Mouse (Mus musculus): Measurements from ENCODE around the gene Spon1. TPM values are rescaled to one million over a fixed set of nuclear protein-coding genes. Genes with fewer than 3 reads are reported as not detected.
A peak's percentile ranks its signal among the peaks of the same experiment; 100 is the strongest.

Spon1 gene
- polyA plus RNA-seq, 1 experiment from 2014 or later, result 0.96 TPM

DNA sequence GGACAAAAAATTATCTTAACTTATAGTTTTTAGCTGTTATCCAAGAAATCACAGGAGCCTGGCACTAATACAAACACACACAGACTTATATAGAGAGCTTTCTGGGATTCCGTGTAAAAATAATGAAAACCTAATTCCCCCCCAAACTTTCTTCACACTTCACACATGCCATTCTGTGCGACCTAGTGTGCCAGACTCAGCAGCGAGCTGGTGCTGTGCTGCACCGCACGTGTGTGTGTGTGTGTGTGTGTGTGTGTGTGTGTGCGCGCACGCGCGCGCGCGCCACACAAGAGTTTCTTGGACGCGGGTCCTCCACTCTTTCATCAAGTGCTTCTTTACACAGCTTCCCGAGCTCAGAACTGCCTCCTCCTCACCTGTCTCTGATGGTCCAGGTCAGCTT lies 292.4 kb downstream of the Spon1 start:
- no peaks in the 10 kb centered on the region for H3K9me3 ChIP-seq (replicated peaks; ENCODE audit: control insufficient read depth, low read length)
- ATAC-seq (ENCODE audit: low read depth), result no peak
- H3K9ac ChIP-seq (ENCODE audit: low read depth, low read length), result no peak overlapping the region
- H3K4me3 ChIP-seq (ENCODE audit: low read depth, low read length), result no peak overlapping the region
- H3K4me1 ChIP-seq (ENCODE audit: control insufficient read depth, low read depth, low read length), result no peaks in the 10 kb centered on the region
- H3K27me3 ChIP-seq (ENCODE audit: control insufficient read depth, insufficient read depth, low read depth, low read length), result no peaks in the 10 kb centered on the region
- H3K36me3 ChIP-seq (ENCODE audit: control insufficient read depth, insufficient read depth), result no peaks in the 10 kb centered on the region
- WGBS (ENCODE audit: insufficient replicate concordance), result 88% methylated on average over 16 of the region's 16 CpGs
- no peak overlapping the region for H3K27ac ChIP-seq (ENCODE audit: low read length)
- H3K4me2 ChIP-seq (ENCODE audit: low read depth, low read length), result no peak overlapping the region

DNA sequence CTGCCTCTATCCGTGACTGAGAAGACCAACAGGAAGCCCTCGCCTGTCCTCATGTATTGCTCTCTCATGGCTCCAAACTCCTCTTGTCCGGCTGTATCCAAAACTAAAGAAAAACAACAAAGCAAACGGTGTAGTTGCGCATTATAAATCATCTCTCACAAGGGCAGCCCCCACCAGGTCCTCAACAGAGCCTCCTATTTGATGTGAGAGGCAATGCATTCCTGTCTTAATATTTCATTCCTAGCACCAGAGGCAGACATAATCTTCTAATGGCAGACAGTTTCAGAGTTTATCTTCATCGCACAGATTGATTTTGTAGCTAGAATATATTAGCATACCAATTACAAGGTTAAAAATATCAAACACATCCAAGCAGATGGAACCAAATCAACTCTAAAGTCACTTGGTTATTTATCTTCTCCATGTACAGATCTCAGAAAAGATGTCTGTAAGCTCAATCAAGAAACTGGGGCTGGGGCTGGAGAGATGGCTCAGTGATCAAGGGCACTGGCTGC lies 293.2 kb downstream of the Spon1 start:
- no peak overlapping the region for H3K4me2 ChIP-seq (ENCODE audit: low read depth, low read length)
- no peak for ATAC-seq (ENCODE audit: low read depth)
- 73% methylated on average over 6 of the region's 6 CpGs for WGBS (ENCODE audit: insufficient replicate concordance)
- H3K27ac ChIP-seq (ENCODE audit: low read length), result no peak overlapping the region
- no peak overlapping the region for H3K4me3 ChIP-seq (ENCODE audit: low read depth, low read length)
- H3K27me3 ChIP-seq (ENCODE audit: control insufficient read depth, insufficient read depth, low read depth, low read length), result no peaks in the 10 kb centered on the region
- H3K36me3 ChIP-seq (ENCODE audit: control insufficient read depth, insufficient read depth), result no peaks in the 10 kb centered on the region
- no peaks in the 10 kb centered on the region for H3K9me3 ChIP-seq (replicated peaks; ENCODE audit: control insufficient read depth, low read length)
- H3K9ac ChIP-seq (ENCODE audit: low read depth, low read length), result no peak overlapping the region
- no peaks in the 10 kb centered on the region for H3K4me1 ChIP-seq (ENCODE audit: control insufficient read depth, low read depth, low read length)

DNA sequence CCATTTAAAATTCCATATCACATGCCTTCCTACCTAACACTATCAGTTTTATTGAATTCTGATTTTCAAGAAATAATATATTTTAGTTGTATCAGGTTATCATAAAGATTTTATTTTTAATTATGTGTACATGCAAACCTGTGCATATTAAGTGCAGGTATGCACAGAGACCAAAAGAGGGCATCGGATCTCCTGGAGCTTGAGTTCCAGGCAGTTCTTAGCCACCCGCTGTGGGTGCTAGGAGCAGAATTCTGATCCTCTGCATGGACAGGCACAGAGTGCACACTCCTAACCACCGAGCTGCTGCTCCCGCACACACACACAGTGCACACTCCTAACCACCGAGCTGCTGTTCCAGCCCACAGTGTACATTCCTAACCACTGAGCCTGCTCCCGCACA lies 294.6 kb downstream of the Spon1 start:
- Histone ChIP-seq H3K9me3 (replicated peaks; ENCODE audit: control insufficient read depth, low read length) (no peaks in the 10 kb centered on the region), H3K9ac (ENCODE audit: low read depth, low read length) (no peak overlapping the region), H3K36me3 (ENCODE audit: control insufficient read depth, insufficient read depth) (no peaks in the 10 kb centered on the region), H3K27ac (ENCODE audit: low read length) (no peak overlapping the region), H3K4me2 (ENCODE audit: low read depth, low read length) (no peak overlapping the region), H3K27me3 (ENCODE audit: control insufficient read depth, insufficient read depth, low read depth, low read length) (no peaks in the 10 kb centered on the region), H3K4me3 (ENCODE audit: low read depth, low read length) (no peak overlapping the region), H3K4me1 (ENCODE audit: control insufficient read depth, low read depth, low read length) (no peaks in the 10 kb centered on the region)
- no peak for ATAC-seq (ENCODE audit: low read depth)
- 74% methylated on average over 6 of the region's 6 CpGs for WGBS (ENCODE audit: insufficient replicate concordance)

DNA sequence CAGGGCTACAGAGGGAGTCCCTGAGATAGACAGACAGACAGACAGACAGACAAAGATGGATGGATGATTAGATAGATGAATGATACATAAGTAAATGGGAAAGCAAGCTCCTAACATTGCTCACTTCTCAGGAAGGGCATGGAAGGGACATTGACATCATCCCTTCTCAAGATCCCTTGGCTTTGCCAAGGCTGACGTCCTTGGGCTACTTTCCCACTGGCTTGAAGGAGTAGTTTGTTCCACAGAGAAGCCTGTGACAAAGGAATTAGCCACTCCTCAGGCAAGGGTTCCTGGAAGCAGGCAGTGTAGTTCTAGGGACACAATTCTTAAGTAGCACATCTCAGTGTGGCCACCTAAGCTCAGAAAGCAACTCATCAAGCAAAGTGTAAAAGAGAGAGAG lies 296.7 kb downstream of the Spon1 start:
- Histone ChIP-seq H3K27ac (ENCODE audit: low read length) (no peak overlapping the region), H3K9ac (ENCODE audit: low read depth, low read length) (no peak overlapping the region), H3K36me3 (ENCODE audit: control insufficient read depth, insufficient read depth) (no peaks in the 10 kb centered on the region), H3K4me1 (ENCODE audit: control insufficient read depth, low read depth, low read length) (peaks cover 6% of the 10 kb centered on the region), H3K27me3 (ENCODE audit: control insufficient read depth, insufficient read depth, low read depth, low read length) (no peaks in the 10 kb centered on the region), H3K4me3 (ENCODE audit: low read depth, low read length) (no peak overlapping the region), H3K4me2 (ENCODE audit: low read depth, low read length) (no peak overlapping the region), H3K9me3 (replicated peaks; ENCODE audit: control insufficient read depth, low read length) (no peaks in the 10 kb centered on the region)
- ATAC-seq (ENCODE audit: low read depth), result no peak
- 45% methylated on average over 1 of the region's 1 CpGs for WGBS (ENCODE audit: insufficient replicate concordance)

DNA sequence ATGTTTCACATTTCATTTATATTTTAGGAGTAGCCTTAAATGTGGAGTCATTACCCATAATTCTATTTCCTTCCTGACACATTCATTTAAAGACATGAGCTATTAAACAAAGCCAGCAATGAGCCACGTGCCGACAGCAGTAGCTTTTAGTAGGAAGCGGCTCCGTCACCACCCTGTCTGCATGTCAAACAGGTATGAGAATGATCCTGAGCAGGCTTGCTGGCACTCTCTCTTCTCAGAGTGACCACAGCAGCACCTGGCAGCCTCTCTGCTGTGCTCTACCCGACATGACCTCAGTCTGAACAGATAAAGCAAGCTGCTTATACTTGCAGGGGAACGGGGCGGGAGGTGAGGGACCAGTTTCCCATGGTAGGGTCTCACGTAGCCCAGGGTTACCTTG lies 297.7 kb downstream of the Spon1 start:
- H3K36me3 ChIP-seq (ENCODE audit: control insufficient read depth, insufficient read depth), result no peaks in the 10 kb centered on the region
- no peak overlapping the region for H3K9ac ChIP-seq (ENCODE audit: low read depth, low read length)
- no peak overlapping the region for H3K4me2 ChIP-seq (ENCODE audit: low read depth, low read length)
- H3K4me1 ChIP-seq (ENCODE audit: control insufficient read depth, low read depth, low read length), result peaks cover 6% of the 10 kb centered on the region
- no peaks in the 10 kb centered on the region for H3K27me3 ChIP-seq (ENCODE audit: control insufficient read depth, insufficient read depth, low read depth, low read length)
- WGBS (ENCODE audit: insufficient replicate concordance), result 64% methylated on average over 8 of the region's 8 CpGs
- ATAC-seq (ENCODE audit: low read depth), result no peak
- no peak overlapping the region for H3K4me3 ChIP-seq (ENCODE audit: low read depth, low read length)
- no peaks in the 10 kb centered on the region for H3K9me3 ChIP-seq (replicated peaks; ENCODE audit: control insufficient read depth, low read length)
- no peak overlapping the region for H3K27ac ChIP-seq (ENCODE audit: low read length)

DNA sequence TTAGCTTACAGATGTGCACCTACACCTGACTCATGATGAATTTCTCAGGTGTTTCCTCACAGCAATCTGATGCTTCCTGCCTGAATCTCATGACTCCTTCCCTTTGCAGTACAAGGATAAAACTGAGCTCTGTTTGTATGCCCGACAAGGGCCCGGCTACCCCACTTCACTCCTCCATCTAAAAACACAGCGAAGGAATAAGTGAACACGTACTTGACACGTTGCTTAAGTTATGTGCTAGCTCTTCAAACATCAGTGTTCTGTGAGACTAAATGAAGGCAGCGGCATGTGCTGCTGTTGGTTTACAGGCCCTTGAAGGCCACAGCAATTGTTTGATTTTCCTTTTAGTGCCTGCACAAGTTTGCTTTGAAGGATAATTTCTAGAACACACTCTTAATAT lies 298.2 kb downstream of the Spon1 start:
- Histone ChIP-seq H3K4me1 (ENCODE audit: control insufficient read depth, low read depth, low read length) (peaks cover 6% of the 10 kb centered on the region), H3K4me3 (ENCODE audit: low read depth, low read length) (no peak overlapping the region), H3K9me3 (replicated peaks; ENCODE audit: control insufficient read depth, low read length) (no peaks in the 10 kb centered on the region), H3K4me2 (ENCODE audit: low read depth, low read length) (no peak overlapping the region), H3K9ac (ENCODE audit: low read depth, low read length) (no peak overlapping the region), H3K27me3 (ENCODE audit: control insufficient read depth, insufficient read depth, low read depth, low read length) (no peaks in the 10 kb centered on the region), H3K36me3 (ENCODE audit: control insufficient read depth, insufficient read depth) (no peaks in the 10 kb centered on the region), H3K27ac (ENCODE audit: low read length) (no peak overlapping the region)
- 75% methylated on average over 6 of the region's 6 CpGs for WGBS (ENCODE audit: insufficient replicate concordance)
- no peak for ATAC-seq (ENCODE audit: low read depth)

DNA sequence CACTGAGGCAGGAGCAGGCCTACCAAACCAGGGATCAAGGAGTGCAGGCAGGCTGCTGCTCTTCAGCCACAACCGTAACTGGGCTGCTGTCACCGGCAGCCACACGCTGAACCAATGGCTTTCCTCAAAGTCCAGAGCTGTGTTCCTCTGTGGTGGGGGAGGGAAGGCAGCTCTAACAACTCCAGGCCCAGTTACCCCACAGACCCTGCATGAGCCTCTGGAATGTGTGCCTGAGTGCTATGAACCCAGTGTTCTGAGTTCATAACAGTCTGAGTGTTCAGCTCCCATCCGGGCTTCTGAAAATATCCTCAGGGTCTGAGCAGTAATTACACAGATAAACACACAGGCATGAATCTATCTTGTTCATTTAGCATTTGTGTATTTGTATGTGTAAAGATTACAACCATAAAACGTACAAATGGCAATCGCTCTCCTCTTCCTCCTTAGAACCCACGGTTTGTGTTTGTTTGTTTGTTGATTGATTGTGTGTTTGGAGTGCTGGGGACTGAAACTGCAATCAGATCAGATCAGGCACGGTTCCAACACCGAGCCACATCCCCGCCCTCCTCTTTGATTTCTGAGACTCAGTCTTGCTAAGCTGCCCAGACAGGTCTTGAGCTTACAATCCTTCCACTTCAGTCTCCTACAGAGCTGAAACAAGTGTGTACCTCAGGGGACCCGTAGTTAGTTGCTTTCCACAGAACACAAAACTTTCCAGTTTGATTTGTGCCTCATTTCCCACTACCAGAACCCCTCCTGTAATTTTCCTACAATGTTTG lies 299.8 kb downstream of the Spon1 start:
- H3K9ac ChIP-seq (ENCODE audit: low read depth, low read length), result no peak overlapping the region
- WGBS (ENCODE audit: insufficient replicate concordance), result 46% methylated on average over 11 of the region's 11 CpGs
- H3K4me1 ChIP-seq (ENCODE audit: control insufficient read depth, low read depth, low read length), result peaks cover 6% of the 10 kb centered on the region
- no peak overlapping the region for H3K27ac ChIP-seq (ENCODE audit: low read length)
- no peak overlapping the region for H3K4me2 ChIP-seq (ENCODE audit: low read depth, low read length)
- H3K36me3 ChIP-seq (ENCODE audit: control insufficient read depth, insufficient read depth), result no peaks in the 10 kb centered on the region
- H3K4me3 ChIP-seq (ENCODE audit: low read depth, low read length), result no peak overlapping the region
- no peaks in the 10 kb centered on the region for H3K9me3 ChIP-seq (replicated peaks; ENCODE audit: control insufficient read depth, low read length)
- H3K27me3 ChIP-seq (ENCODE audit: control insufficient read depth, insufficient read depth, low read depth, low read length), result no peaks in the 10 kb centered on the region
- ATAC-seq (ENCODE audit: low read depth), result no peak; the same call in 1 of the 2 replicates

DNA sequence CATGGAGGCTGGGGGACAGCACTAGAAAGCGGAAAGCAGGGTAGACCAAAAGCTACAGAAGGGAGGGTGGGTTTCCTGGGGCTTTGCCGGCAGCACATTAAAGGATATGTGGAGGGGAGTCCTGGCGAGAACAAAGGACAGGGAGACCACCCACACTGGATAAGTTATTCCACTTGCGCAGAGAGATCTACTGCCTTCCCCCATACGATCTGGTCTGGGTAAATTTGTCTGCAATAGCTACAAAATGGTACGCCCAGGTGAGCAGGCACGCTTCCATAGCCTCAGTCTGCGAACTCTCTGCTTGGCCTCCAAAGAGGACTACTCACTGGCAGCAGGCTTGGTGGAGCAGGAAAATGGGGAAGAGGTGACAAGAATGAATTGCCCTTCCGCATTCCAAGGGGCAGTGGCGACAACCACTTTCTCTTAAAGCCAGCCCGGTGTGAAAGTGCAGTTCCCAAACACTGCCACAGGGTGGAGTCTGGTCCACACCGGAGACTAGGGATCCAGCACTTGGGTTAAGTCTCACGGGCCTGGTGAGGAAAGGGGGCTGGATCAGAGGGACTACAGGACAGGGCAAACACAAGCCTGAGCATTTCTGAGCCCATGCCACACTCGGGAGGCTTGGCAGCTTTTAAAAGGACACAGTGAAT lies 300.9 kb downstream of the Spon1 start:
- Histone ChIP-seq H3K27ac (ENCODE audit: low read length) (no peak overlapping the region), H3K4me2 (ENCODE audit: low read depth, low read length) (peak overlapping the region; percentile 51), H3K9ac (ENCODE audit: low read depth, low read length) (no peak overlapping the region; the same call in 1 of the 2 replicates), H3K4me3 (ENCODE audit: low read depth, low read length) (peak overlapping the region; percentile 38), H3K9me3 (replicated peaks; ENCODE audit: control insufficient read depth, low read length) (no peaks in the 10 kb centered on the region), H3K4me1 (ENCODE audit: control insufficient read depth, low read depth, low read length) (peaks cover 7% of the 10 kb centered on the region), H3K27me3 (ENCODE audit: control insufficient read depth, insufficient read depth, low read depth, low read length) (no peaks in the 10 kb centered on the region), H3K36me3 (ENCODE audit: control insufficient read depth, insufficient read depth) (no peaks in the 10 kb centered on the region)
- ATAC-seq (ENCODE audit: low read depth), result peak; percentile 59
- WGBS (ENCODE audit: insufficient replicate concordance), result 7% methylated on average over 14 of the region's 14 CpGs

DNA sequence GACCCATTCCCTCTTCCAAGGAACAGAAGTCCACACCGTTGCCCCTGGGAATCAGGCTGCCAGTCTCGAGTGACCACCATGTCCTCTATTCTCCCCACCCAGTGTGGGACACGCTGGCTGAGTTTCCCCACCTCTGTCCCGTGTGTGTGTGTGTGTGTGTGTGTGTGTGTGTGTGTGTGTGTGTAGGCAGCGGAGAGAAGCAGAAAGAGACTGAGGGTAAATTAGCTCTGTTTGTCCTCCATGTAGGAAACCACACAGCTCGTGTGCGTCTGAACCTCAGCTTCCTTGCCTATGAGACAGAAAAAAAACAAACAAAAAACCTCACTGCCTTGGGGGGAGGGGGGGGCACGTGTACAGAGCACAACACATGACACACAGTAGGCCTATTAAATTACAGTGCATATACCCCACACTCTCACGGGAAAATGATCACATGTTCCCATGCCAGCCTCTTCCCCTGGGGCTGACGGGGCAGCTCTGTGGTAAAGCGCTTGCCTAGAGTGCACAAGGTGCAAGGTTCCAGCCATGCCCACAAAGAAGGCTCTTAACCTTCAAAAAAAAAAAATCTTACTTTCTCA lies 303.2 kb downstream of the Spon1 start:
- Histone ChIP-seq H3K36me3 (ENCODE audit: control insufficient read depth, insufficient read depth) (no peaks in the 10 kb centered on the region), H3K4me1 (ENCODE audit: control insufficient read depth, low read depth, low read length) (peaks cover 10% of the 10 kb centered on the region), H3K27me3 (ENCODE audit: control insufficient read depth, insufficient read depth, low read depth, low read length) (no peaks in the 10 kb centered on the region), H3K9me3 (replicated peaks; ENCODE audit: control insufficient read depth, low read length) (no peaks in the 10 kb centered on the region), H3K27ac (ENCODE audit: low read length) (no peak overlapping the region), H3K4me2 (ENCODE audit: low read depth, low read length) (no peak overlapping the region), H3K9ac (ENCODE audit: low read depth, low read length) (no peak overlapping the region), H3K4me3 (ENCODE audit: low read depth, low read length) (no peak overlapping the region)
- no peak for ATAC-seq (ENCODE audit: low read depth)
- WGBS (ENCODE audit: insufficient replicate concordance), result 55% methylated on average over 11 of the region's 11 CpGs

All from liver, embryonic 16.5 days (tissue).